Mouse (Mus musculus): ENCODE measurements at regions not wholly inside any gene's neighbourhood (a gene's known extent, or its start where the extent isn't known, plus 50 kb on each side); places are given as distances from the start of the nearest gene placed in this dataset.

DNA sequence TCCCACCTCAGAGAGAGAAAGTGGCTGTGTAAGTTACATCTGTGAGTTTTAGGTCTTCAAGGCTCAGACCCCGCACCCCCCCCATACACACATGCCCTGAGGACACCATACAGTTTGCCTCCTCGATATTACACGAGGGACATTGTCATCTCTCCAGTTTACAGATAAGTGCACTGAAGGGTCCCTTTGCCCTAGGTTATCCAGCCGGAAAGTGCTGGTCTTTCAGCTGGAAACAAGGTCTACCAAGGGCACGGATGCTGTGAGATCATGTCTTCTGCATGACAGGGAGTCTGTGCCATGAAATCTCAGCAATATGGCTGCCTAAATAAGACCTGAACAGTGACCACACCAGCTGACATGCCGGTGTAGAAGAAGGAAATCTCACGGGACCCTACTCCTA lies 329.8 kb downstream of the Gm49356 start:
- TF ChIP-seq CTCF (IDR thresholded peaks at IDR 0.05; ENCODE audit: low read depth) (no peak), EP300 (optimal IDR thresholded peaks at IDR 0.05) (no peak)
